Mouse (Mus musculus) gastrocnemius, adult 18-20 months (tissue): ENCODE measurements around the gene B4galt4. TPM values are rescaled to one million over a fixed set of nuclear protein-coding genes. Genes with fewer than 3 reads are reported as not detected.

ENCODE experiments used
- DNase-seq: peaks from one replicate; pipeline ENCODE4 v3.0.0; 2021; ENCODE audit warnings: low spot score
- total RNA-seq, 2 experiments: library from RNA; stranded (reverse); gene quantifications; 2 replicates each; pipeline ENCODE4 v1.2.3; 2021

The B4galt4 gene
- total RNA-seq, 2 experiments from 2014 or later: 3.5 to 4.3 TPM

DNA sequence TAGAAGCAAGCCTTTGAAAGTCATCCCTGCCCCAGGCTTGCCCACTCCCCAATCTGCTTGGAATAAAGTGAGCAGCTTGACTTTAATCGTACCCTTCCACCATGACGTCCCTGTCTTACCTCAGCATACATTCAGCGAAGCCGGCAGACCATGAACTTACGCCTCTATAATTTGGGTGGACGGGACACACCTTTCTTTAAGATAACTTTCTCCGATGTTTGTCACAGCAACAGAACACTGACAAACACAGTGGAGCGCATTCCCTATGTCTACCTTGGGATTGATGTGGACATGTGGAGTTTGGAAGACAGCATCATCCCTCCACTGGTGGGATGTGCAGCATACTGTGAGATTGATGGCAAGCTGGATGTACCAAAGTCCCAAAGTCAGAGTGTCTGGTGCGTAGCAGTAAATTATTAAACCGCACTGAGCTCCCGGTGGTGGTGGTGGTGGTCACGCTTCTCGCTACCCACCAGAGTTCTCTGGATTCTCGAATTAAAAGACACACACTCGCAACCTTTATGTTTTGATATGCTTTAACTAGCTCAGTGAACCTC lies 13.4 kb upstream of the B4galt4 start:
- DNase-seq: no peak

DNA sequence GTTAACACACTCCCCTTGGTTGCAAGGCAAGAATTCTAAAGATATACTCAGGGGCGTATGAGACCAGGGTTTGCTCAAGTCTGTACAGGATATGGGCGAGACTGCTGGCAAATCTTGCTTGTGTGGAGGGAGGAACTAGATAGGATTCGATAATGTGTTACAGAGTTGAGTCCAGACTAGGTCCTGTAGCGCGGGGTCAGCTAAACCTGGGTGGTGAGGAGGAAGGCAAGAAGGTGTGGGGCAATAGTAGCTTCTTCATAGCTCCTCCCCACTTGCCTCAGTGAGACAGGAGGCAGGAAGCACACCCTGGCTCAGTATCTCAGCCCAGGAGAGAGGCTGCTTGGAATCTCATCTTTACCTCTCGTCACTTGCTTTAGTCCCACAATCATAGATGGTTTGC lies 12.9 kb upstream of the B4galt4 start:
- no peak for DNase-seq

GRCm38 (mm10) chr16:38729610-38730288 lies 12.3 kb upstream of the B4galt4 start:
- no peak for DNase-seq

DNA sequence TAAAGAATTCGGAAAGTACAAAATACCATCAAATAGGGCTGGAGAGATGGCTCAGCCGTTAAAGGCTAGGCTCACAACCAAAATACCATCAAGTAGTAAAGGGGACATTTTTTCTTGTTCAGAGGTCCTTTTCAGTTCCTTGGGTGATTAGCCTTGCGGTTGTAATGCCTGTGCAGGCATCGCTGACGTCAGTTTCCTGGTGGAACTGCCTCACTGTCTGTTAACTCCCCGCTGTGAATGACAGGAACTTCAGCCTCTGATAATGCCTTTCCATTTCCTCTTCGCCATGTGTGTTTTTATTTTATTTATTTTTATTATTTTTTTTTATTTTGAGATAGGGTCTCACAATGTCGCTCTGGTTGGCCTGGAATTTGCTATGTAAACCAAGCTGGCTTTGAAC lies 11.1 kb upstream of the B4galt4 start:
- DNase-seq: no peak

GRCm38 (mm10) chr16:38741204-38741903 lies 710 bp upstream of the B4galt4 start:
- no peak for DNase-seq

- DNase-seq: no peak
These were observed 631 bp downstream of the B4galt4 start for GRCm38 (mm10) chr16:38742659-38743131.

DNA sequence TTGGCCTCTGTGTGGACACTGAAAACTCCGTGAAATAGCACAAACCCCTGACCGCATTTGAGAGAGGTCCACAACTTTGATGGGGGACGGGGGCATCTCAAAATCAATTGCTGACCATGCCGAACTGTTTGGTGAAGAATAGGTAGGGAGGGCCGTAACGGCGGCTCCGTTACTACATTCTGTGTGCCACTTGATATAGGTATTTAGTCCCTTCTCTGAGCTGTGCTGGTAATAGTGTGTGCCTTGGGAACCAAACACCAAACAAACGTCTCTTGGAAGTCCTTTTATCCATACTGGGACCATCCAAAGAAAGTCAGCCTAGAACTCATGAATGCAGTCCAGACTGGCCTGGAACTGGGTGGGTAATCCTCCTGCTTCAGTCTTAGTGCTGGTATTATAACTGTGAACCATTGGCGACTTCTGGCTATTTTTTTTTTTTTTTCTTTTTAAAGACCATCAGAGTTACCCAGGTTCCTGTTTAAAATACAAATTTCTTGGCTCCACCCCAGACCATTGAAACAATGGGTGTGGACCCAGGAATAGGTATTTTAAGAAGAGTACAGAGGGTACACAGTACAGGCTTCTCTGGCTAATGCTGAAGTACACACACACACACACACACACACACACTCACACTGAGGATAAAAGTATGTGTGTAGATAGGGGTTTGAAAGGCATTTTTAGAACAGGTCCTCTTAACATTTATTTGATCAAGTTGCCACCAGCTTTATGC lies 2.0 kb downstream of the B4galt4 start:
- DNase-seq: no peak

DNA sequence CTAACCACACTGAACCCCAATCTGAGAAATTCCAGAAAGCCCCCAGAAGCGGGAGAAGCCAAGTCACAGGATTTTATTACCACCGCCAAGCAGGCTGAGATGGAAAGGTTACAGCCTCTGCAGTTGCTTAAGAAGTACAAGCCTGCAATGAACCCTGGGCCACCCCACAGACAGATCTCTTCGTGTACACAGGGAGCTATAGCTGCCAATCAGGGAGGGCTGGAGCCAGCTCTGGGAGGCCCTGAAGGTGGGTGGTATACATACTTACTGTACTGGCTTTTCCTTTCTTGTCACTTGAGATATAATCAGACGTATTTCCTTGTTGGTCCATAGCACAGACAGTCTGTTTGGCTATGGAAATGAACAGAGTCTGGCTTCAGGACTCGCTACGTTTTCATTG lies 8.7 kb downstream of the B4galt4 start:
- DNase-seq: no peak

DNA sequence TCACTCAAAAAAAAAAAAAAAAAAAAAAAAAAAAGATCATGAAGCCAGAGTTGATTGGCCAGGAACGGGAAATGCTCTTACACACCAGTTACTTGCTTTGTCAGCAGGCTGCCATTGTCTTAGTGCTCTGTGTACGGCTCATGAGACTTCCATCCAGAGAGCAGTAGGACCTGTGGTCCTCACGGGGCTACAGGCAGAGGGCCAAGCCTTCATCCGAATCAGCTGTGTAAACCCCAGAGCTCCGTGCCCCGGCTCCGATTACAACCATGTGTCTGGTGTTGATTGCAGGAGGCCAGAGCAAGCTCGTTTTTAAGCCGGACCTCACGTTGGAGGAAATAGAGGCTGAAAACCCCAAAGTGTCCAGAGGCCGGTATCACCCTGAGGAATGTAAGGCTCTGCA lies 11.6 kb downstream of the B4galt4 start:
- no peak for DNase-seq

DNA sequence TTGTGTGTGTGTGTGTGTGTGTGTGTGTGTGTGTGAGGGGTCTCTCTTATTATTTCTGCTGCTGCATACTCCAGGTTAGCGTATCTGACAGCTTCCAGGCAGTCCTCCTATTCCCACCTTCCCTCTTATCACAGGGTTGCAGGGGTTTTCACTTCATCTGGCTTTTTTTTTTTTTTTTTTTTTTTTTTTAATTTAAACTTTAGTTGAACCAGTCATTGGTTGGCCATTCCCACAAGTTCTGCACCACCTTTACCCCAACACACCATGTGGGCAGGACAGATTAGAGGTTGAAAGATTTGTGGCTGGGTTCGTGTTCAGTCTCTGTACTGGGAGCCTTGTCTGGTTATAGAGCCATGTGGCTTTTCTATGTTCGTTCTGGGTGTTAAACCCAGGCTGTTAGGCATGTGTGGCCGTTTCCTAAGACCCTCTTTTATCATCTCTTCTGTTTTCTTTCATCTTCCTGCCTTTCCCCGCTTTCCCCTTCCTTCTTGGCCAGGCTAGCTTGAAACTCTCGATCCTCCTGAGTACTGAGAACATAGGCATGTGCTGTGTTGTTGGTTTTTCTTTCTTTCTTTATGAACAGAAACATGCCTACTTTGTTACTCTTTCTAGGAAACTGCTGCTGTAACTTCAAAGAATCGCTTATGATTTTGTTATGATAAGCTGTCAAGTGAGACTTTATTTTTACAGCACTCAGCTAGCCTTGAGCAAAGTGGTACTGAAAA lies 13.6 kb downstream of the B4galt4 start:
- no peak for DNase-seq

- no peak for DNase-seq
These were observed 14.1 kb downstream of the B4galt4 start for GRCm38 (mm10) chr16:38756177-38756503.

- DNase-seq: no peak
These were observed 14.5 kb downstream of the B4galt4 start for GRCm38 (mm10) chr16:38756572-38756971.

DNA sequence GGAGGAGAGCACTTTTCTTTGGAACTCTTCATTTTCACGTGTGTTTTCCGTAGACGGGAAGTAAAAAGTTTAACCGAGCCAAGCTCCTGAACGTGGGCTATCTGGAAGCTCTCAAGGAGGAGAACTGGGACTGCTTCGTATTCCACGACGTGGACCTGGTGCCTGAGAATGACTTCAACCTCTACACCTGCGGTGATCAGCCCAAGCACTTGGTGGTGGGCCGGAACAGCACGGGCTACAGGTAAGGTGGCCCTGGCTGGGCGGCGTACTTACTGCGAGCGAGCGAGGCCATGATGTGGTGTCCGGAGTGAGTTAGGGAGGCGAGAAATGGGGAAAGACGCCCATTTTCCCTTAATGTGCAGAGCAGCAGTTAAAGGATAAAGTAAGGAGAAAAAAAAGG lies 15.6 kb downstream of the B4galt4 start:
- DNase-seq: no peak

DNA sequence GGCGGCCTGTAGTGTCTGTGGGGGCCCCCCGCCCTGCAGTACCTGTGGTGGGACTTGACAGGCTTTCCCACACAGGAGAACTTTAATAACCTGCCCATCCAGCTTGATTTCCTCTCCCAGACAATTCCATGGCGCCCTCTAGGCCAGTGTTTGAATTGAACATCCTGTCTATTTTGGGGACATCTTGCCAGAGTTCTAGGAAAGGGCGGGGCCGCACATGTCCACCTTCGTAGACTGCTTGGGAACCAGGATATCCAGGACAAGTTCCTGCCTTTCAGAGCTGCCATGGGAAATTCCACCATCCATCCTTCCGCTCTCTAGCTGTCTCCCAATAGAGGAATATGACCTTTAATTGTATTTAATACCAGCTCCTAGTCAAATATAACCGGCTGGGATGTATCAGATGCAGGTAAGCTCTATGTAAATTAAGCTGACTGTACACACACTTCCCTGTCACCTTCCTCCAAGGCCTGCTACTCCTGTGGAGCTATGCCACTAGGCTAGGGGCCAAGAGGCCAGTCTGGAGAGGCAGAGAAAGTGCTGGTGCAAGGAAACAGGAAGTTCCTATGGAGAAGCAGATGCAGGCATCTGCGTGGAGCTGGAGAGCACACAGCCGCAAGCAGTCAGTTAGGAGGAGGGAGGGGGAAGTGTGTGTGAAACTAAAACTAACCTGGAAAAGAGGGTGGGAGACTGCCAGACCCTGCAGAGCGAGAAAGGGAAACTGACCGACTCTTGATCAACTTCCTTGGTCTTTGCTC lies 16.2 kb downstream of the B4galt4 start:
- peak; percentile 13 for DNase-seq

- no peak for DNase-seq
These were observed 18.2 kb downstream of the B4galt4 start for GRCm38 (mm10) chr16:38760239-38760638.

- no peak for DNase-seq
These were observed 18.8 kb downstream of the B4galt4 start for GRCm38 (mm10) chr16:38760834-38761375.

DNA sequence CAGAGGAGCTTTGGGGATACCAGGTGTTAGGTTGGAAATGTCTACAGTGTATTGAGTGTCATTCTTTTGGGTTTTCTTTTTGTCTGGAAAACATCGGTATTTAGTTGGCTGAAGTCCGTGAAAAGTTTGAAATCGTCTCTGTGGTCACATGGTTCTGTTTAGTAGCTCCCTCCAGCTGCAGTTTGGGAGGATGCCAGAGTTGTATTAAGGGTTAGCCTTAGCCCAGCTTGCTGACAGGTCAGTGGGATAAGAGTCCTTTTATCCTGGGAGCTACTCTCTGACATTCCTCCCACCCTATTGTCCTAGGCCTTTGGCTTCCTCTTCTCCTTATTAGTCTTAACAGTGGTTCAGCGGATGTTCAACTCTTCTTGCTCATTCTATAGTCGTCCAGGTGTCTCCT lies 19.9 kb downstream of the B4galt4 start:
- no peak for DNase-seq

DNA sequence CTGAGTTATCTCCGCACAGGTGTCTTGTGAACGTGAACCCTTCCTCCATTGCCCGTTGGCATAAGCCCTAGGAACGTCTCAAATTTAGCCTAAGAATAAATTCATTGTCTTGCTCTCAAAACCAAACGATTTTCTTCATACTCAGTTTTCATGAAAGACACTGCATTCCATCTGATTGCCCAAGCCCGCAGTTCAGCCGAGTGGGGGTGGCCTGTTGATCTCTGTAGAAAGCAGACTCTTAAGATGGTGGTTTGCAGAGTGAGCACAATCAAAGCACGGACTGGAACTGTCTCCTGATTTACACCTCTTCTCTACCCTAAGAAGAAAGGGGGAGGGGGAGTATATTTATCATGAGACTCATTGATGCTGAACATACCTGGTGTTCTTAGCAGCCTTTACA lies 20.3 kb downstream of the B4galt4 start:
- DNase-seq: no peak

GRCm38 (mm10) chr16:38763508-38763907 lies 21.4 kb downstream of the B4galt4 start:
- DNase-seq: no peak

DNA sequence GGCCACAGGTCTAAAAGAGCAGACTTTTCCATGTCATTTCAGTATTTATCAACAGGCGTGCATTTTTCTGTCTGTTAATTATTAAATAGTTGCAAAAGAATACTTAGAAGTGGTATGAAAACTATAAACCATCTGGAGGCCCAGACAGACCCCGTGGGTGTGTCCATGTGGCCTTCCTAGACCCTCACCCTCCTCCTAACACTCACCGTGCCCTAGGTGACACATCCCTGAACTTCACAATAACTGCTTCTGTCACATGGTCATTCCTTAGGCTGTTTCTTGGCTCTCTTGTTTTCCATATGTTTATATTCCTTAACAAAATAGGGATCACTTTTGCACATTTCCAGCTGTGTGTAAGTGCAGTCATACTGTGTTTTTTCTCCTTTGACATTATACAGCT lies 24.6 kb downstream of the B4galt4 start:
- DNase-seq: no peak

GRCm38 (mm10) chr16:38767761-38768160 lies 25.7 kb downstream of the B4galt4 start:
- no peak for DNase-seq
